Mouse (Mus musculus): ENCODE measurements around the gene Trpc4.

Trpc4 gene

DNA sequence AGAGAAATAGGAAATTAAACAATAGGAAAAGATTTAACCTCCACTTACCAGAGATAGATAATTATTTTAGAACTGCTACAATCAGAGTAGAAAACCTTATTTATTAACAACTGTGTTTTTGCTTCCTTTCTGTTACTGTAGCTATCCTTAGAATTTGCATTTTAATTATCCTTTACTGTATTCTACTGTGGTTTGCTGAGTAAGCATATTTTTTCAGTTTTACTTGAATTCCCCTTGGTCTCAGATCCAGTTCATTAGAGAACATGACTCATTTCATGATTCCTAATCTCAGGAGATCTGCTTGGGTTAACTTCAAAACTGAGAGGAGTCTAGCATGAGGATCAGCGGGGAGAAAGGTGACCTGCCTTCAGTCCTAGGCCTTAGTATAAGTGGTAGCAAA lies 111.1 kb downstream of the Trpc4 start:
- in situ Hi-C loops (cut with MseI, MboI): no loop called here

DNA sequence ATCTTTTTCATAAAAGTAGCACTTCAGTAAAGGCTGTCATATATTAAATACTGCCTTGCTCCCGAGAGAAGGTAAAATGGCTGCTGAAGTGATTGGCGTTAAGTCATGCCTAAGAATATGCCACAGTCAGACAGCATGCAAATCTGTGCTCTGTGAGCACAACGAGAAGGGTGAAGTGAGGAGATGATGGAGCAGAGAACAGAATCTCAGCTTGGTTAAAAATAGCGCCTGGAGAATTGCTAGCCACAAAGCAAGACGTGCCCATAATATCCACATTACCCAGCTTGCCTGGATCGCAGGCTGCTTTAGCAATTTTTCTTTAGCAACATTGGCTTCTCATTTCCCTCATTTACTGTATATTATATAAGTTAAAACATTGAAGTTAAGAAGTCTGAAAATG lies 113.3 kb downstream of the Trpc4 start:
- in situ Hi-C loops (cut with MseI, MboI): no loop called here

DNA sequence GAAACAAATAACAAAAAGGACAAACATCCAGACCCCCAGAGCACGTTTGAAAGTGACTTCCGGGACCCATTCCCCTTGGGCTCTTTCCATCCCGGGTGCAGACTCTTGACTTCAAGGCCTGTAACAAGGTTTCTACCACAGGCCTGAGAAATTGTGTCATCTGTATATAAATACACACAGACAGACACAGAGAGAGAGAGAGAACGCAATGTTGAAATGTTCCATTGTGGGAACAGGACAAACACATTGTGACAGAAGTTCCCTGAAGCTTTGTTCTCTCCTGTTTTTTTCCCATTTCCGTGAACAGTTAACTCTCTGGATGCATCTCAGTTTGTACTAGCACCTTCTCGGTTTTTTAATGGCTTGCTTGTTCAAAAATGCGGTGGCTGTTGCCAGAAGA lies 118.8 kb downstream of the Trpc4 start:
- in situ Hi-C loops (cut with MseI, MboI): no loop called here

DNA sequence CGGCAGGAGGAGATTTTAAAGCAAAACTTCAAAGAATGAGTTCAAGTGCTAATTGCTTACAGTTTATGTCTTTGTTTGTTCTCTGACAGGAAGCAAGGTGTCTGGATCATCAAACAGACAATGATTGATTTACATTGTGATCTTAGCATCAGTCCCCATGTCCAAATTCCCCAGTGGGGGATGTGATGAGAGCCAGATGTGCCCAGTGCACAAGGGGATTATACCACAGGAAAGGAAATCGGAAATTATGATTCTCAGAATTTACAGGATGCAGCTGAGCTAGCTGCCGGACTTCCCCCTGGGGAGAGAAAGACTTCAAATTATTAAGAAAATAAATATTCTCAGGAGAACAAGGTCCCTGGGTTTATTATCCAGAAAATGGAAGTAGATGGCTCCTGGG lies 133.9 kb downstream of the Trpc4 start:
- in situ Hi-C loops (cut with MseI, MboI): no loop called here

DNA sequence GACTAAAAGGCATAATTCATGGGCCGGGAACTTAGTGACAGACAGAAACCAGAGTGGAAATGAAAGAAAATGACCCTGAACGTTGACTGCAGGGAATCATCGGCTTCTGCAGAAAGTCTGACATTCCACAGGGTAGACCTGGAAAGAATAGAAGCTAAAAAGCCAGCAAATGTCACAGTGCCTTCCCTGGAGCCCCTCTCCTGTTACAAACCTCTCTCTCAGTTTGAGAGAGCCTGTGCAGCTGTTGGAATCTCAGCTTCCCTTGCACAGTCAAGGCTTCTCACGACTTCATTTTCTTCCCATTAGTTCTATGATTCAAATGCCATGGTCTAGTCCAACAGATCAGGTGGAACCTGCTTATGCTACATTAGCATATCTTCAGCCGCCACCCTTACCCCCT lies 154.8 kb downstream of the Trpc4 start:
- in situ Hi-C loops (cut with MseI, MboI): no loop called here

DNA sequence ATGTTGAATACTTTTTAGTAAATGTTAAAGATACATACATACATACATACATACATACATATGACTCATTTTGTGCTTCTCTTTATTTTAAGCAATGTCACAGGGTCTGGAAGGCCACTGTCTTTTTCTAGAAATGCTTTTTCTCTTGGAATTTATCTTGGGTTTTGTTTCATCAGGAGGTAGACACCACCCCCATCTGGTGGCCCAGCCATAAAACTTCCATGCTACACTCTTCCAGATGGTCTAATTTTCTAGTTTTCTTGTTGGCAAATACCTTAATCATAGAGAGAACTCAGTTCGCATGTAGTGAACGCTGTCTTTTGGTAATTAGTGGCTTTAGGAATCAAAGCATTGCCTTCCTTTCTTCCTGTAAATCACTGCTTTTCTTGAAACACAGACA lies 158.2 kb downstream of the Trpc4 start:
- in situ Hi-C loops (cut with MseI, MboI): no loop called here

DNA sequence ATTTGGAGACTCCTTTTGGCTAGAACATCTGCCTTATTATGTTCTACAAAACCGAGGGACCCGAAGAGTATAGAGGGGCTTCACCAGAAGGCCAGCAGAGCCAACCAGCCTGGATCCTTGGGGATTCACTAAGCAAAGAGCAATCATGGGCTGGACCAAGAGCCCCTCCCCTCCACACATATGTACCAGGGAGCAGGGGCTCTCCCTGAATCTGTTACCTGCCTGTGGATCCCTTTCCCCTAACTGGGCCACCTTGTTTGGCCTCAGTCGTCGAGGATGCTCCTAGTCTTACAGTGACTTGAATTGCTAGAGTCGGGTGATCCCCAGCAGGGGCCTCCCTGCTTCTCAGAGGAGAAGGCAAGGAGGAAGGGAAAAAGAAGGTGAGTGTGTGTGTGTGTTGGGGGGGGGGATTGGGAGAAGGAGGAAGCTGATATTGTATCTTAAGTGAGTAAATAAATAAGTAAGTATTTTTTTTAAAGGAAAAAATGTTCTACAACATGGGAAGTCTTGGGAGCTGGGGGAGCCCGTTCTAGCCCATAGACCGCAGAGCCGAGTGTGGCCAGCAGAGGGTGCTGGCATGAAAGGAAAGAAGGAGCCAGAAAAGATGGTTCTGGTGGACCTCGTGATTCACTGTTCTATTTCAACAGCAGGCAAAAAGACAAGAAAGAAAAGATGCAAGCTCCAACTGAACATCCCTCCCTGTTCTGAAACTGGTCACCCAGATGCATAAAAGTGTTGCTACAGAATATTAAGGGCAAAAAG lies 197.2 kb downstream of the Trpc4 start:
- in situ Hi-C loops (cut with MseI, MboI): loop anchor here (10.0 kb wide), 2 partner anchors 172 to 332 kb away; no protein-coding TSS in a partner anchor

DNA sequence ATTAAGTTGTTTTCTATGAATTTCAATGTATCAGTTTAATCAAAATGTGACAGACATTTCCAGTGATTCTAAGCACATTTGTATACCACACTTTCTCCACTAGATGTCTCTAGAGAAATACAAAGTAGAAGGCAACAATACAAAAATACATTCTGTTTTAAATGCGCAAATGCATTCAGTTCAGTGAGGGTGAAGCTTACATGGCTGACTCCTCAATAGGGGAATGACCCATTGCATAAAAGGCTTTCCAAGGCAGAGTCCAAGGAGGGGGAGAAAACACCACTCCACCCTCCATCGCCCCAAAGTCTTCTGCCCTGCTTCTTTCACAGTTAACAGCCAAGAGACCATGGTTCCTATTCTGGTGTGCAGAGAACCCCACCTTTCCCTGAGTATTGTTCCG lies 201.7 kb downstream of the Trpc4 start:
- in situ Hi-C loops (cut with MseI, MboI): loop anchor here (10.0 kb wide), 2 partner anchors 167 to 327 kb away; no protein-coding TSS in a partner anchor

DNA sequence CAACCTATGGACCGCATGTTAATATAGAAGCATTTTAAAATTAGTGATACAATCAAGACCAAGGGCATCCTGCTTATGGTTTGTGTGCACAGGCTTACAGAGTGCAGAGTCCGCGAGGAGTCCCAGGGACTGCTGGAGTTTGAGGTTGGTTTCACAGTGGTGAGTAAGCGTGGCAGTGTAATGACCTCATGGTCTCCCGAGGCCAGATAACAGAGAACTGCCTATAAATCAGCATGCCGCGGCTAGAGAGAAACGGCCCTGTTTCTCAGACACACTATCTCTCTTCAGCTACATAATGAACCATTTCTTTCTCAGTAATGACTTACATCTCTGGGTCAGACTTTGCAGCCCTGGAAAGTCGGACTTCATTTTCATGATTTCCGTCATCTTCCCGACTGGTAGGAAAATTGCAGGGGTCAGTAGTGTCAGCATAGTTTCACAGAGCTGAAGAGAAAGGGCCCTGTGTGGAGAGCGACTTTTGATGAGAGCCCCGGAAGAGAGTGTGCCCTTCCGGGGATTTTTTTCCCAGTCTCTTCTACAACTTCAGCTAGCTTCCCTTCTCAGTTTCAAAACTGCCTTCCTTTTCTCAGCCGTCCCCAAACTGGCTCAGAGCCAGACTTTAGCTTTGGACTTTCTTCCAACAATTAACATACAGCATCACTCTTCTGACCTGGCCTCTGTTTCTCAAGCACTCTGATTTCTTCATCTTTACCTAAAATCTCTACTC lies 202.8 kb downstream of the Trpc4 start:
- in situ Hi-C loops (cut with MseI, MboI): loop anchor here (10.0 kb wide), 2 partner anchors 166 to 326 kb away; no protein-coding TSS in a partner anchor

DNA sequence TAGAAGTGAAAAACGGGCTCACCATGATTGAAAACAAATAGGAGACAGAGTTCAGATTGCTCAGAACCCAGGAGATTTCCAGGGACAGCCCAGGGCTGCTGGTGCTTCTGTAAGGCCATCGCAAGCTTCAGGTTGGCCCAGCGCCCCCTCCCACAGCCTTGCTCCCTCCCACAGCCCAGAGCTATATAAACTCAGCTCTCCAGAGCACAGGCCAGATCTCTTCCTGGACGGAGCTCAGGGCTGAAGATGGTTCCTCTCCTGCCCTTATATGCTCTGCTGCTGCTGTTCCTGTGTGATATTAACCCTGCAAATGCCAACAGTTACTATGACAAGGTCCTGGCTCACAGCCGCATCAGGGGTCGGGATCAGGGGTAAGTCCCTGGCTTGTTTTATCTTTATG lies 205.1 kb downstream of the Trpc4 start, which contains the start of gene Postn:
Gene Postn, plus strand, starts transcription at position 213 of the 400 bp plus-strand sequence.
- in situ Hi-C loops (cut with MseI, MboI): loop anchor here in 1 of 2 experiments (10.0 kb wide), 1 partner anchor 164 kb away; no protein-coding TSS in a partner anchor

DNA sequence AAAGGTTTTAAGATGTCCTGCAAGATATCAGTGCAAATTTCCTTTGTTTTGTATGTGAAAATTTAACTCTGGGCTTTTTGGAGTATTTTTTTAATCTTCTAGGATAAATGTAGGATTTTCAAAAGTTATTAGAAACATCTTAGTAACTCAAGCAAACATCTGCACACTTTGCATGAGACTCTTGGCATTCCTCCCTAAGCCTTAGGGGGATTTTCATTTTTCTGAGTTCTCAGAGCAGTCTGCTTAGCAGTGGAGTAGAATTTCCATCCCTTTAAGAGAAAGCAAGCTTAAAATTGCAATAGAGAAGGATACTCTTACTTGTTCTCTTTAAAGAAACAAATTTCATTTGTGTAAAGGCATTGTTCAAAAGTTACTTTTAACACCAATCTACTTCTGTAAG lies 205.8 kb downstream of the Trpc4 start:
- in situ Hi-C loops (cut with MseI, MboI): loop anchor here in 1 of 2 experiments (10.0 kb wide), 1 partner anchor 163 kb away; no protein-coding TSS in a partner anchor
